In the genomic region with DNA sequence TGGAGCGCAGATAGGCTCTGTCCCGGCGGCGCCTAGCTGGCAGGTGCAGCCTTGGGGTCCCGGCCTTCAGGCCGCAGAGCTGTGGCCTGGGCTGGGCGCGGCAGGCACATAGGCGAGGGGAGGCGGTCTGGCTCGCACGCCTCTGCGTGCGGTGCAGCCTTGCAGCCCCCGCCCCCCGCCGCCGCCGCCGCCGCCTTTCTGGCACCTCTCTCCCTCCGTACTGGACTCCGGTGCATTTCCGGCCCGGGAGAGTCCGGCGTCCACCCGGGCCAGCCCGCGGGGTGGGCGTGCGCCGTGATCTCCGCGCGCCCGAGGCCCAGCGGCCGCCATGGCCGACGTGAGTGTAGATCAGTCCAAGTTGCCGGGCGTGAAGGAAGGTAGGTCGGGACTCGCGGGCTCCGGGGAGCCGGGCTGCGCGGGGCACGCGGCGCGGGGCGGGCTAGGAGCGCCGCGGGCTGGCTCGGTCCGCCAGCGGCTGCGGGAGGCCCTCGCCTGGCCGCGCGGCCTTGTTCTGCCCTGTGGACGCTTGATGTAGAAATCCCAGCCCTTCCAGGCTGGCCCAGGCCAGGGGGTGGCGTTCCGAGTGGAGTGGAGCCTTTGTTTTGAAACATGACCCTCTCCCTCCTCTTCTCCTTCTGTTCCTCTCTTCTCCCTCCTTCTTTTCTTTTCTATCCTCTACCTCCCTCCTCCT, we compare ENCODE assay signal across 8 mouse cellular contexts. TPM values are rescaled to one million over a fixed set of nuclear protein-coding genes. Genes with fewer than 3 reads are reported as not detected.
DNase-seq lines count a peak whose midpoint lies in the region; ATAC-seq and TF ChIP-seq lines count a peak whose summit lies in the region.

A gene (plus strand): TSS at position 109 of the 691 bp plus-strand sequence.

- H3K27ac ChIP-seq in CH12.LX (ENCODE audit: insufficient read depth, low read depth): peak within 1 kb of the TSS; percentile 100
- peak within 1 kb of the TSS; percentile 96 for H3K27ac ChIP-seq in forebrain, embryonic 13.5 days
- H3K27ac ChIP-seq in heart, postnatal 0 days (ENCODE audit: low read depth): peak within 1 kb of the TSS; percentile 98
- H3K27ac ChIP-seq in neural tube, embryonic 15.5 days (replicated peaks): peak within 1 kb of the TSS; percentile 97

- H3K4me2 ChIP-seq in CH12.LX (ENCODE audit: insufficient read depth, low read depth, poor library complexity, severe bottlenecking): peak within 1 kb of the TSS; percentile 99
- H3K4me2 ChIP-seq in forebrain, embryonic 13.5 days: peak within 1 kb of the TSS; percentile 66
- peak within 1 kb of the TSS; percentile 83 for H3K4me2 ChIP-seq in heart, postnatal 0 days (ENCODE audit: low read depth, low read length)
- peak within 1 kb of the TSS; percentile 71 for H3K4me2 ChIP-seq in neural tube, embryonic 15.5 days

- TF ChIP-seq EP300 in CH12.LX (IDR thresholded peaks at IDR 0.05; ENCODE audit: low read length): no peak
- TF ChIP-seq EP300 in heart, postnatal 0 days (IDR thresholded peaks at IDR 0.05; ENCODE audit: low read depth): 0 out of 2 replicates have a peak, but pooled peaks have one; percentile 50

- H3K9me3 ChIP-seq in CH12.LX (replicated peaks; ENCODE audit: low read length): no peaks in the 10 kb centered on the region
- no peaks in the 10 kb centered on the region for H3K9me3 ChIP-seq in forebrain, embryonic 13.5 days (replicated peaks)
- H3K9me3 ChIP-seq in heart, postnatal 0 days (replicated peaks; ENCODE audit: control insufficient read depth, low read length): no peaks in the 10 kb centered on the region
- no peaks in the 10 kb centered on the region for H3K9me3 ChIP-seq in neural tube, embryonic 15.5 days (replicated peaks)

- no peak for TF ChIP-seq CTCF in CH12.LX (conservative IDR thresholded peaks at IDR 0.05 in 1 of 2, IDR thresholded peaks at IDR 0.05 in 1 of 2; ENCODE audit: low read depth in 2 of 2, low read length in 2 of 2)
- TF ChIP-seq CTCF in heart, postnatal 0 days (IDR thresholded peaks at IDR 0.05; ENCODE audit: low read depth): no peak

- peaks cover 0 to 9% of the 10 kb centered on the region in 2 experiments for H3K36me3 ChIP-seq in CH12.LX (replicated peaks in 1 of 2; ENCODE audit: control insufficient read depth in 1 of 2, insufficient read depth in 1 of 2, low read length in 1 of 2)
- no peaks in the 10 kb centered on the region for H3K36me3 ChIP-seq in forebrain, embryonic 13.5 days (ENCODE audit: poor library complexity, severe bottlenecking)
- no peaks in the 10 kb centered on the region for H3K36me3 ChIP-seq in heart, postnatal 0 days (replicated peaks; ENCODE audit: control insufficient read depth, insufficient read depth, low read length)
- no peaks in the 10 kb centered on the region for H3K36me3 ChIP-seq in neural tube, embryonic 15.5 days

- dilution Hi-C loops in CH12.LX (cut with MboI; ENCODE audit: extremely low pct_ligation_motif_present, extremely low pct_unique_long_range_greater_than_20kb, low sequenced_read_pairs): no loop called here

- ATAC-seq in forebrain, embryonic 13.5 days: peak; percentile 92
- peak; percentile 94 for ATAC-seq in heart, postnatal 0 days (ENCODE audit: insufficient read depth, low read depth)
- peak; percentile 95 for ATAC-seq in neural tube, embryonic 15.5 days (ENCODE audit: low FRiP score)

- peak; percentile 73; the same call in 1 of the 2 replicates for TF ChIP-seq POLR2A in CH12.LX (IDR thresholded peaks at IDR 0.05; ENCODE audit: low read depth, low read length)

- no peaks in the 10 kb centered on the region for H3K27me3 ChIP-seq in CH12.LX (replicated peaks)
- no peaks in the 10 kb centered on the region for H3K27me3 ChIP-seq in forebrain, embryonic 13.5 days
- H3K27me3 ChIP-seq in heart, postnatal 0 days (ENCODE audit: control insufficient read depth, insufficient read depth, low read length): no peaks in the 10 kb centered on the region
- no peaks in the 10 kb centered on the region for H3K27me3 ChIP-seq in neural tube, embryonic 15.5 days (replicated peaks)

- peak within 1 kb of the TSS; percentile 79 to 89 (median 80) for H3K4me3 ChIP-seq in CH12.LX (replicated peaks in 1 of 3; ENCODE audit: low read depth in 2 of 3, low read length in 2 of 3, poor library complexity in 1 of 3)
- H3K4me3 ChIP-seq in forebrain, embryonic 13.5 days: peak within 1 kb of the TSS; percentile 87
- peak within 1 kb of the TSS; percentile 97 for H3K4me3 ChIP-seq in heart, postnatal 0 days (ENCODE audit: low read depth, low read length)
- H3K4me3 ChIP-seq in neural tube, embryonic 15.5 days (replicated peaks): peak within 1 kb of the TSS; percentile 96

- peaks cover 18 to 54% of the 10 kb centered on the region in 2 experiments for H3K4me1 ChIP-seq in CH12.LX (ENCODE audit: control insufficient read depth in 1 of 2, insufficient read depth in 2 of 2)
- peaks cover 32% of the 10 kb centered on the region for H3K4me1 ChIP-seq in forebrain, embryonic 13.5 days
- H3K4me1 ChIP-seq in heart, postnatal 0 days (ENCODE audit: control insufficient read depth, insufficient read depth): peaks cover 15% of the 10 kb centered on the region
- H3K4me1 ChIP-seq in neural tube, embryonic 15.5 days: peaks cover 37% of the 10 kb centered on the region

- TF ChIP-seq RAD21 in CH12.LX (IDR thresholded peaks at IDR 0.05; ENCODE audit: low read depth, low read length): no peak; the same call in 1 of the 2 replicates

- in situ Hi-C loops in CH12.LX (cut with MboI; ENCODE audit: low pct_ligation_motif_present, low pct_unique_long_range_greater_than_20kb, low sequenced_read_pairs): loop anchor here (5.0 kb wide), 1 partner anchor 42 kb away; no protein-coding TSS in a partner anchor

- H3K79me2 ChIP-seq in CH12.LX (replicated peaks; ENCODE audit: control insufficient read depth, extremely low read depth, insufficient read depth, poor library complexity, severe bottlenecking): peaks cover 45% of the 10 kb centered on the region

- WGBS in forebrain, embryonic 13.5 days: under 1% methylated on average over 50 of the region's 69 CpGs
- under 1% methylated on average over 53 of the region's 69 CpGs for WGBS in heart, postnatal 0 days
- WGBS in neural tube, embryonic 15.5 days: under 1% methylated on average over 34 of the region's 69 CpGs

- peak; percentile 78 for DNase-seq in CH12.LX (ENCODE audit: extremely low read depth)
- DNase-seq in c-Kit-positive CD71-positive TER-119-positive erythroid progenitor cells, embryonic 14.5 days (ENCODE audit: low spot score): peak; percentile 44
- DNase-seq in heart, postnatal 0 days (ENCODE audit: low spot score): peak; percentile 73
- DNase-seq in kidney, postnatal 36 days: peak; percentile 84 to 89
- DNase-seq in lung, adult 18-20 months: peak; percentile 80 to 83
- DNase-seq in testis, postnatal 14 days (ENCODE audit: low spot score): peak; percentile 82

- peak within 1 kb of the TSS; percentile 99 for H3K9ac ChIP-seq in CH12.LX (ENCODE audit: insufficient read depth, low read depth)
- peak within 1 kb of the TSS; percentile 98 for H3K9ac ChIP-seq in forebrain, embryonic 13.5 days
- peak within 1 kb of the TSS; percentile 97 for H3K9ac ChIP-seq in heart, postnatal 0 days (replicated peaks; ENCODE audit: low read depth, low read length)
- H3K9ac ChIP-seq in neural tube, embryonic 15.5 days (replicated peaks): peak within 1 kb of the TSS; percentile 99

TF ChIP-seq in CH12.LX, 34 proteins besides CTCF, POLR2A, EP300 and RAD21 (continues in another document):
- TF ChIP-seq USF2 (conservative IDR thresholded peaks at IDR 0.05; ENCODE audit: low read depth, low read length) (no peak), JUND (conservative IDR thresholded peaks at IDR 0.05; ENCODE audit: low read depth, low read length) (no peak), SMC3 (IDR thresholded peaks at IDR 0.05; ENCODE audit: low read depth, low read length) (peak; percentile 24; the same call in 1 of the 2 replicates), ZNF384 (IDR thresholded peaks at IDR 0.05; ENCODE audit: low read depth, low read length) (no peak), HCFC1 (IDR thresholded peaks at IDR 0.05; ENCODE audit: low read depth, low read length) (peak; percentile 80), MAFK (IDR thresholded peaks at IDR 0.05; ENCODE audit: insufficient replicate concordance, low read length) (no peak), ZMIZ1 (IDR thresholded peaks at IDR 0.05; ENCODE audit: low read depth, low read length) (no peak; the same call in none of the 2 replicates), MAX (IDR thresholded peaks at IDR 0.05; ENCODE audit: low read length) (no peak; the same call in none of the 2 replicates), TBP (conservative IDR thresholded peaks at IDR 0.05; ENCODE audit: low read depth, low read length) (no peak), KAT2A (IDR thresholded peaks at IDR 0.05; ENCODE audit: insufficient replicate concordance, low read length) (peak; percentile 60; the same call in 1 of the 2 replicates), TCF12 (IDR thresholded peaks at IDR 0.05; ENCODE audit: low read depth, low read length) (peak; percentile 81; the same call in 1 of the 2 replicates), USF1 (IDR thresholded peaks at IDR 0.05; ENCODE audit: low read depth, low read length) (no peak), BHLHE40 (IDR thresholded peaks at IDR 0.05; ENCODE audit: low read depth, low read length) (peak; percentile 88), ZKSCAN1 (IDR thresholded peaks at IDR 0.05; ENCODE audit: borderline replicate concordance, low read depth, low read length) (no peak), CHD2 (IDR thresholded peaks at IDR 0.05; ENCODE audit: low read length) (peak; percentile 60; the same call in 1 of the 2 replicates), MXI1 (IDR thresholded peaks at IDR 0.05; ENCODE audit: low read depth, low read length) (peak; percentile 67), ZC3H11A (IDR thresholded peaks at IDR 0.05; ENCODE audit: low read depth, low read length) (no peak), RCOR1 (conservative IDR thresholded peaks at IDR 0.05; ENCODE audit: low read depth, low read length) (no peak; the same call in 1 of the 2 replicates), MAZ (IDR thresholded peaks at IDR 0.05; ENCODE audit: low read depth, low read length) (peak; percentile 70; the same call in 1 of the 2 replicates), E2F4 (IDR thresholded peaks at IDR 0.05; ENCODE audit: insufficient replicate concordance, low read depth, low read length) (no peak), PAX5 (IDR thresholded peaks at IDR 0.05; ENCODE audit: low read length) (no peak), UBTF (IDR thresholded peaks at IDR 0.05; ENCODE audit: low read depth, low read length) (peak; percentile 97; the same call in 1 of the 2 replicates)

RNA-seq across cellular contexts. Expression of the gene that starts here (rescaled TPM):
- total RNA-seq in CH12.LX (2012; rRNA removed): 188 and 203 TPM in 2 replicates
- 243 and 258 TPM in 2 replicates for total RNA-seq in CH12.LX (2014; rRNA removed)
- 261 and 307 TPM in 2 replicates for polyA plus RNA-seq in CH12.LX (2012; ENCODE audit: insufficient read length, low read depth)
- polyA plus RNA-seq in forebrain, embryonic 13.5 days (2015; fragmentation: Nextera tagmentation; extraction: Ambion mirVana): 52.7 and 53.1 TPM in 2 replicates
- 18.6 and 18.8 TPM in 2 replicates for total RNA-seq in heart, postnatal 0 days (2014; rRNA removed; ENCODE audit: low replicate concordance)
- 20.9 and 21.6 TPM in 2 replicates for polyA plus RNA-seq in heart, postnatal 0 days (2015; fragmentation: Nextera tagmentation; extraction: Ambion mirVana)
- polyA plus RNA-seq in neural tube, embryonic 15.5 days (2015; fragmentation: Nextera tagmentation; extraction: Ambion mirVana): 37.1 and 38.4 TPM in 2 replicates

Comparison
In these comparisons a context has a peak if more than half of its experiments do, and no peak if none do; other contexts are left out.
1. Peak in every context shown above with its lines: DNase-seq, ATAC-seq, H3K4me3 ChIP-seq and H3K27ac ChIP-seq.